Mouse (Mus musculus) left cerebral cortex, adult 9 months (tissue): ENCODE results near the gene Immp2l.
A peak's percentile ranks its signal among the peaks of the same experiment; 100 is the strongest.
"Not testable (repeated sequence)": the region's sequence is repeated elsewhere in the genome, so short reads cannot be mapped to it uniquely, and the experiment has no call there.

Source experiments
- DNase-seq, 2 experiments: peaks; one replicate each; pipeline ENCODE4 v3.0.0; 2022; ENCODE audit warnings: low spot score in 2 of 2

Immp2l gene

GRCm38 (mm10) chr12:41669481-41669880 is 645.6 kb downstream of the Immp2l start:
- no peak for DNase-seq

- no peak for DNase-seq
Observed at GRCm38 (mm10) chr12:41674861-41675260, 651.0 kb downstream of the Immp2l start.

GRCm38 (mm10) chr12:41680141-41680540 is 656.3 kb downstream of the Immp2l start:
- peak in 1 of 2 experiments; percentile 32 for DNase-seq

- DNase-seq = no peak
Observed at GRCm38 (mm10) chr12:41682141-41682540, 658.3 kb downstream of the Immp2l start.

- DNase-seq = no peak
Observed at GRCm38 (mm10) chr12:41689809-41690208, 665.9 kb downstream of the Immp2l start.

- DNase-seq = no peak
Observed at GRCm38 (mm10) chr12:41710608-41711007, 686.7 kb downstream of the Immp2l start.

- no peak for DNase-seq
Observed at GRCm38 (mm10) chr12:41716946-41717345, 693.1 kb downstream of the Immp2l start.

- no peak for DNase-seq
Observed at GRCm38 (mm10) chr12:41724585-41724984, 700.7 kb downstream of the Immp2l start.

- no peak for DNase-seq
Observed at GRCm38 (mm10) chr12:41726720-41727119, 702.8 kb downstream of the Immp2l start.

- DNase-seq = no peak
Observed at GRCm38 (mm10) chr12:41727221-41727620, 703.3 kb downstream of the Immp2l start.

- DNase-seq = no peak
Observed at GRCm38 (mm10) chr12:41727764-41728338, 704.0 kb downstream of the Immp2l start.

- no peak for DNase-seq
Observed at GRCm38 (mm10) chr12:41728467-41728866, 704.6 kb downstream of the Immp2l start.

GRCm38 (mm10) chr12:41729780-41730179 is 705.9 kb downstream of the Immp2l start:
- DNase-seq = no peak

- no peak for DNase-seq
Observed at GRCm38 (mm10) chr12:41733168-41733567, 709.3 kb downstream of the Immp2l start.

GRCm38 (mm10) chr12:41742887-41743286 is 719.0 kb downstream of the Immp2l start:
- DNase-seq = no peak

- no peak for DNase-seq
Observed at GRCm38 (mm10) chr12:41763396-41763795, 739.5 kb downstream of the Immp2l start.

- no peak for DNase-seq
Observed at GRCm38 (mm10) chr12:41773961-41774360, 750.1 kb downstream of the Immp2l start.

GRCm38 (mm10) chr12:41774623-41775323 is 750.9 kb downstream of the Immp2l start:
- DNase-seq = no peak

- not testable (repeated sequence) for DNase-seq
Observed at GRCm38 (mm10) chr12:41777762-41778161, 753.9 kb downstream of the Immp2l start.

GRCm38 (mm10) chr12:41793681-41794080 is 769.8 kb downstream of the Immp2l start:
- not testable (repeated sequence) for DNase-seq

- DNase-seq = no peak
Observed at GRCm38 (mm10) chr12:41829517-41829916, 805.6 kb downstream of the Immp2l start.

- no peak for DNase-seq
Observed at GRCm38 (mm10) chr12:41831731-41832130, 807.8 kb downstream of the Immp2l start.

- DNase-seq = no peak
Observed at GRCm38 (mm10) chr12:41834646-41835045, 810.8 kb downstream of the Immp2l start.
